Mouse (Mus musculus) right cerebral cortex, postnatal 4 days (tissue): Measurements from ENCODE around the gene Gm20388.
"Not testable (repeated sequence)": the region's sequence is repeated elsewhere in the genome, so short reads cannot be mapped to it uniquely, and the experiment has no call there.

Experiments
- DNase-seq: peaks from one replicate; pipeline ENCODE4 v3.0.0-alpha.2; 2022

The Gm20388 gene

DNA sequence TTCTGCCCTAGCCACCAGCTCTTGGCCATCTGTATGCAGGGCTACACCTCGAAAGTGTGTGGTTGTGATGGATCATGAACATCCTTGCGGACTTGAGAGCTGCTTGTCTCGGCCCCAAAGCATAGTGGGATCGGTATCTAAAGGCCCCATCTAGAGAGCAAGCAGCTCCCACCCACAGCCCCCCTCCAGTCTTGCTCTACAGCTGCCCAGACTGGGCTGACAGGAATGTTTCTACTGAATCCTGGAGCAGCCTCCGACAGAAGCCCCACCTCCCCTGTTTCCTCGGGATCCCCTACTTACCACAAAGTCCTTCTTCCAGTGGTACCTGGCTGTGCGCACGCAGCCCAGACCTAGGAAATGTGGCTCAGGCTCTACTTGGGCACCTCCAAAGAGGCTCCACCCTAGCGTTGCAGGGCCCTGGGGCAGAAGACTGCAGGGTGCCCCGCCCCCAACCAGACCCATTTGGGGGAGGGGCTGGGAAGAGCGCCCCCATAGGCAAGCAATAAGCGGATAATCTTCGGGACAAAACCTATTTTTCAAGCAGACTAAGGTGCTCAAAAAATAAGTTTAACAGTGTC, 3247.3 kb downstream of the Gm20388 start, which contains the start of gene Sult5a1:
Gene Sult5a1 (minus strand): TSS at position 428 of the 578 bp plus-strand sequence.
- no peak for DNase-seq

- no peak for DNase-seq
These were observed 3270.8 kb downstream of the Gm20388 start for GRCm38 (mm10) chr8:123181391-123181790.

GRCm38 (mm10) chr8:123185566-123186409, 3275.1 kb downstream of the Gm20388 start, which contains the start of gene Dpep1:
Gene Dpep1 (plus strand): TSS chr8:123186242.
- no peak for DNase-seq

DNA sequence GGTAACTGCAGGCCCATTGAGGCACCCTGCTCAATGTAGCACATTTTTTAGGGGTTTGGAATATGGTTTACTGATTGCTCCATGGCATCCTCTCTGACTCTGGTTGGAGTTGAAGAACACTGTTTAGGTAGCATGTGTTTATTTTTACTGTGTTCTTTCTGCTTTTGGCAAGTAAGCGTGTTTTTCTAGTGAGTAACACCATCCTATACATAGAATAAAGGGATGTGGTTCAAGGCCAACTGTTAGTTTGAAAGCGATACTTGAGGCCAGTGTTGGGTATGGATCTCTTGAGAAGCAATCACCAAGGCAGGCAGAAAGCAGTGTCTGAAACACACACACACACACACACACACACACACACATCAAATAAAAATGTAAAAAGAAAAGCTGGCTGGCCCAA, 3277.4 kb downstream of the Gm20388 start:
- no peak for DNase-seq

DNA sequence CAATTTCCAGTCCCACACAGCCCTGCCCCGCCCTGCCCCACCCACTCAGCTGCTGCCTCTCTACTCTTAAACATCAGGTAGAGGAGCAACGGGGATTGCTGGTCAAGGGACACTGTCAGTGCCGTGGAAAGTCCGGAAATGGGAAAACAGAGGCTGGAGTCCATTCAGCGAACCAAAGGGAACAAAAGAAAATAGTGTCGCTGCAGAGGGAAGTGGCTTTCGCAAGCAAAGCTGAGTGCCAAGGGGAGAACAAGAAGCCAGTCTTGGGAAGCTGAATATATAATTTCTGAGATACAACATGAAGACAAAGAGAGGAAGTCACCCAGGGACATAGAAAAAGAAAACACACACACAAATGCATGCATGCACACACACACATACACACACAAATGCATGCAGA, 3278.2 kb downstream of the Gm20388 start:
- DNase-seq = no peak

DNA sequence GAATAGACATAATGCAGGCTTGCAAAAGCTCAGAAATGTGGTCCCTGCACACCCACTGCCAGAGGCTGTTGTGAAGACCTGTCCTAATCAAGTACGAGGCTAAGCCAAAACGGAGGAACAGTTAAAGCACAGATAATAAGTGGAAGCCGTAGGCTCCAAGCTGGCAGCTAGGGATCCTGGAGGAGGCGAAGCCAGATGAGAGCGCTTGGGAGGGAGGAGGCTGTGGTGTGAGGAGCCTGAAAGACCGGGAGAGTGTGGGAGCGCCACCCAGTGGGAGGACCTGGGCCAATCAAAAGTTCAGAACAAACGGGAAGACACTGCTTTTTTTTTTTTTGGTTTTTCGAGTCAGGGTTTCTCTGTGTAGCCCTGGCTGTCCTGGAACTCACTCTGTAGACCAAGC, 3280.0 kb downstream of the Gm20388 start:
- peak; percentile 77 for DNase-seq

DNA sequence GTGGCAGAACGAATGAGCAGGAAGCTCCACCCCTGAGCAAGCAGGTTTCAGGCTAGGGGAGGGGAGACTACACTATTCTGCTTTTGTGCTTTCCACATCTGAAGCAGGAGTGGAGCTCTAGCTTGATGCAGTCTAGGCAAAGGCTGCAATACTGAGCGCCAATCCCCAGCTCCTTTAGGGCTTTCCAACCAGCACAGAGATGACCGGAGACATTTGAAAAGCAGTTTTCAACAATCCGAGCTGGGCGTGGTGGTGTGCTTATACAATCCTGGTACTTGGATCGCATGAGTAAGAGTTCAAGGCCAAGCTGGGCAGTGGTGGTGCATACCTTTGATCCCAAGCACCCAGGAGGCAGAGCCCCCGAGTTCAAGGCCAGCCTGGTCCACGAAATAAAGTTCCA, 3281.3 kb downstream of the Gm20388 start:
- no peak for DNase-seq

DNA sequence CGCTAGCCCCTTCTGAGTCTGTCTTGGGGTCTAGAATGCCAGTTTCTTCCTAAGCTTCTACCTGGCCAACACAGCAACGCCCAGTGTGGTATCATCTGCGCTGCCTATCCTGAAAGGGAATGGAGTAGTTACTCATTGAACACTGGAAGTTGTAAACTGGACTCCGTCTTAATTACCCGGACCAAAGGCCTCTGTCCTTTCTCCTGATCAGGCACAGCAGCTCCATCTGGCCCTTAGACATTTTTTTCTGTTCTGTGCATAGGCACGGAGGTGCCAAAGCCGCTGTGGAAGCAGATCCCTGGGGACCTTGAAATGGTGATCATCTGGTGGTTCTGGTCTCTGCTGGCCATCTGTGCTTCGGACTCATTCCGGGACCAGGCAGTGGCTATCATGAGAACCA, 3283.1 kb downstream of the Gm20388 start:
- DNase-seq = no peak

GRCm38 (mm10) chr8:123197016-123197415, 3286.4 kb downstream of the Gm20388 start:
- not testable (repeated sequence) for DNase-seq

DNA sequence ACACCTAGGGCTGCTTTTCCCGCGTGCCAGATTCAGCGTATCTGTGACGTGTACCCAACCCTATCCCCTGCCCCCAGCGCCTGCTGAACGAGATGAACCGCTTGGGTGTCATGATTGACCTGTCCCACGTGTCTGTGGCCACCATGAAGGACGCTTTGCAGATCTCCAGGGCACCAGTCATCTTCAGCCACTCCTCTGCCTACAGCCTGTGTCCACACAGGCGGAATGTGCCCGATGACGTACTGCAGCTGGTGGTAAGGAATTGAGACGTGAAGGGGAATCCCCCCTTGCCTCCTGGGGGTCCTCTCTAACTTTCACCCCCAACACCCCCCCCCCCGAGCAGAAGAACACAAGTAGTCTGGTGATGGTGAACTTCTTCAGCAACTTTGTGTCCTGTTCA, 3289.2 kb downstream of the Gm20388 start:
- no peak for DNase-seq

GRCm38 (mm10) chr8:123202288-123202687, 3291.6 kb downstream of the Gm20388 start:
- DNase-seq = peak; percentile 86

DNA sequence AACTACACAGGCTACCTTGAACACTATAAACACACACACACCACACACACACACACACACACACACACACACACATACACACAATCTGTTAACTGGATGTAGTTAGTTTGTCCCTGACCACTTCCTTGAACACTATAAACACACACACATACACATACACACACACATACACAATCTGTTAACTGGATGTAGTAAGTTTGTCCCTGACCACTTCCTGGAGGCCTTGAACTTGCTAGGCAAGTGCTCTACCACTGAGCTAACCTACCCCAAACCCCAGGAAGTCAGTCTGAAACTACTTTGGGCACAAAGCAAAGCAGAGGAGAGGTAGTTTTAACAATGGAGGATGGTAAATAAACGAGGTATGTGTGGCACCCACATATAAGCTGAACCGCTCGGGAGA, 3292.9 kb downstream of the Gm20388 start:
- DNase-seq = no peak

GRCm38 (mm10) chr8:123211876-123212275, 3301.2 kb downstream of the Gm20388 start:
- no peak for DNase-seq

- peak; percentile 91 for DNase-seq
These were observed 3301.9 kb downstream of the Gm20388 start, which contains the start of the genes Chmp1a and Spata33 for GRCm38 (mm10) chr8:123212321-123213117. Gene Chmp1a (minus strand): TSS chr8:123212763. Gene Spata33 (plus strand): TSS chr8:123212832.

DNA sequence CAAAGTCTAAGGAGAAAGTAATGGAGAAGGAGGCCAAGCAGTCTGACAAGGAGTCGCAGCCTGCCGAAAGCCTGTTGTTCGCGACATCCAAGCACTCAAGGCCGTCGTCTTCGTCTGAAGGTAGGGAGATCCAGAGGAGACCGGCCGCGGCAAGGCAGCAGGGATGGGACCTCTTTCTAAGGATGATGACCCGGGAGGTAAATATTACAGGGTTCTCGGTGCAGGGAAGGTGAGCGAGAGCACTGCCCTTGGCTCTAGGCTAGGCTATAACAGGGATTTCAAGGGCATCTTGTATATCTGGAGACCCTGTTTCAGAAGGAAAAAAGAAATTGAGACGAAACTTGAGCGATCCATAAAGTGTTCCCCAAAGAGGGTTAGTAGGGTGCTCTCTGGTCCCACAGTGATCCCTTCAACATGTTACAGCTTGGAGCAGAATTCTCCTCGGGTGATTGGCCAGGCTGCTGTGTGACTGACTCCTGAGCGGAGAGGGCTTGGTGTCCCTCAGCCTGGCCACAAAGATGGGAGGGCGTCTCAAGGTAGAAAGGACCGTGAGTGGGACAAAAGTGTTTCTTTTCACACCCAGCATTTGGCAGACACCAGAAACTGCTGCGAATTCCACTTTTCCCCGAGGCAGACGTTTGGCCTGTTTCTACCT, 3302.6 kb downstream of the Gm20388 start:
- DNase-seq = no peak

DNA sequence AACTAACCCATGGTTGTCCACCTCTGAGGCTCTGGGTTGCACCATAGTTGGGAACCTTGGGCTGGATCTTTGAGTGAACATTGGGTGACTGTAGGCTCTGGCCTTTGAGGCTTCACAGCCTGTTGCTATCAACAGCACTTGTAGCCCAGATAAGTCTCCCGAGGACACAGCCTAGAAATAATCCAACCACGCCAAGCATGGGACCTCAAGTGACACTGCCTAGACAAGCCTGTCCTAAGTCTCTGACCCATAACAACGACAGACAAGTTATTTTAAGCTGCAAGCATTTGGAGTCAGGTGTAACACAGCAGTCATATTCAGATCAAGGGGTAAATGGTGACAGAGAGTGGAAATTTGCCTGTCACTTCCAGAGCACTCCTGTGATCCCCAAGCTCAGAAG, 3304.8 kb downstream of the Gm20388 start:
- DNase-seq = no peak

DNA sequence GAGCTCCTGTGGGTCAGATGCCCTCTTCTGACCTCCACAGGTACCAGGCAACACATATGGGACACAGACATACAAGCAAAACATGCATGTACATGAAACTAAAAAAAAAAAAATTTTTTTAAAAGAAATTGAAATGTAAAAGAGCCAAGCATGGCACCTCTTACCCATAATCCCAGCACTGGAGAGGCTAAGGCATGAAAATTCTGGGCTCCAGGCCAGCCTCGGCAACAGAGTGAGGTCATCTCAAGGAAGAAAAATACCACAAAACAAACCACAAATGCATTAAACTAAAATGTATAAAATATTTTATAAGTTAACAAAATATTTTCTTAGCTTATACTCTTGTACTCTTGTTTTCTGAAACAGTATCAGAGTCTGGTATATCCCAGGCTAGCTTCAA, 3310.3 kb downstream of the Gm20388 start:
- no peak for DNase-seq

DNA sequence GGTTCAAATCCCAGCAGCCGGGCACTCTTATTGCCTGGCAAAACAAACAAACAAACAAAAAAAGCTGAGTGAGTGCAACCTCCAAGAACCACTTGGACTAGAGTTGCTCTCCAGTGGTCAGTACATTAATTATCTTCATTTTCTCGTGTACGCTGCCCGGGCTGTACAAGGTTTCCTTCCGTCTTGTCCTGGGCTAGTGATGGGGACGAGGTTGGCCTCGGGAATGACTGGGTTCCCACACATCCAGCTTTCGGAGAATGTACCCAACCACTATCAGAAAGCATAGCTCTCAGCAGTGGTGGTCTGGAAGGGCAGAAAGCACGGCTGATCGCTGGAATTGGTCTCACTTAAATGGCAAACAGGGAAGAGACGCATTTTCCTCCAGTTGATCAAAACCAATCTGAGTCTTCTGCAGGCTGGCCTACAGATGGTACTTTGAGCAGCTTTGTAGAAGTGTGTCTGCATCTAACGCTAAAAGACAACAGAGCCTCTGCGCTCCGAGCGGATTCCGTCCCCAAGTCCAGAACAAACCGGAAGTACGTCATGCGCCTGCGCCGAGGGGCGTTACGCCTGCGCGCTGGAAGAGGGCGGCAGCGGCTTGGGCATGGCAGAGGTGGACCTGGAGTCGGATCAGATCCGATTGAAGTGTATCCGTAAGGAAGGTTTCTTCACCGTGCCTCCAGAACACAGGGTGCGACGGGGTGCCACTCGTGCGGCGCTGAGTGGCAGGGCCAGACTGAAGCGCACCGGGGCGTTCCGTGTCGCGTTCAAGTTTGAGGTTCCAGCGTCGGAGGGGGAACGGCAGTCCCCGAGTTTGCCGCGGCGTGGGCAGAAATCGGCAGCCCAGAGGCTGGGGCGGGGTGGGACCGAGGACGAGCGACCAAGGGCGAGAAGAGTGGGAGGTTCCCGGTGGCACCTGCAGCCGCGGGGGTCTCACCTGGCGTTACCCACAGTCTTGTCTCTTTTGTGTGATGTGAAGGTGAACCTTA, 3313.9 kb downstream of the Gm20388 start, which contains the start of gene Cdk10:
Gene Cdk10 (plus strand): TSS at position 565 of the 989 bp plus-strand sequence.
- DNase-seq = peak; percentile 91

- no peak for DNase-seq
These were observed 3317.8 kb downstream of the Gm20388 start for GRCm38 (mm10) chr8:123228416-123228815.

DNA sequence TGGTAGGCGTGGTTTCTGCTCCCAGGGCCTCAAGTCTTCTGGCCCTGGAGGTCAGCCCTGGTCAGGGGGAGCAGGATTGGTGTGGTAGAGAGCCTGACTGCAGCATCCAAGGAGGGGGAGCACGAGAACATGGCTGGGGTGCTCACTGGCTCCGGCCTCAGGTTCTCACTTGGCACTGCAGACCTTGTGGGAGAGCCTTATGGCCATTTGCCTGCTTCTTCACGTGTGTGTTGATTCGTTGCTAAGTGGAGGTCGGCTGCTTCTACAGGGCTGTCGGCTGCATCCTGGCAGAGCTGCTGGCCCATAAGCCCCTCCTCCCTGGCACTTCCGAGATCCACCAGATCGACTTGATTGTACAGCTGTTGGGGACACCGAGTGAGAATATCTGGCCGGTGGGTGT, 3319.7 kb downstream of the Gm20388 start:
- DNase-seq = not testable (repeated sequence)

DNA sequence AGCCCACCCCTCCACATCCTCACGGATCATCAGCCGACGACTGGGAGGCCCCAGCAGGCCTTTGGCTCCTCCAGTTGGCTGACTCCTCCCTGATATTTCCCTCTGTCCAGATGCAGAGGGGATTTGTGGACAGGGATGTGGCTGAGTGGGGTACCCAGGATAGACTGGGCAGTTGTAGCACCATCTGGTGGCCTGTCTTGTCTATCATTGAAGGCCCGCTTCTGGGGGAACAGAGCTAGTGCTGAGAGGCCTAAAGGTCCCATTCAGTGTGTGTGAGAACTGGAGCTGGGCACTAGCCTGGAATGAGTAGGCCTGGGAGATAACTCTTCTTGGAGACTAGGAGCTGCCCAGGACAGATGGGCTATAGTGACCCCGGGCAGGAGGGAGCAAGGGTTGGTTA, 3321.1 kb downstream of the Gm20388 start:
- no peak for DNase-seq
